Mouse (Mus musculus) thymus, postnatal 36 days (tissue): Measurements from ENCODE around the gene Rad23a.

Experiments used
- DNase-seq, 2 experiments: peaks; one replicate each; pipeline ENCODE4 v3.0.0; 2022; ENCODE audit warnings: mixed read lengths in 2 of 2

Rad23a gene

GRCm38 (mm10) chr8:84813059-84813458 lies 27.4 kb downstream of the Rad23a start:
- peak; percentile 72 to 76 for DNase-seq

- DNase-seq, result no peak
These were observed 29.2 kb downstream of the Rad23a start for GRCm38 (mm10) chr8:84811303-84811702.

DNA sequence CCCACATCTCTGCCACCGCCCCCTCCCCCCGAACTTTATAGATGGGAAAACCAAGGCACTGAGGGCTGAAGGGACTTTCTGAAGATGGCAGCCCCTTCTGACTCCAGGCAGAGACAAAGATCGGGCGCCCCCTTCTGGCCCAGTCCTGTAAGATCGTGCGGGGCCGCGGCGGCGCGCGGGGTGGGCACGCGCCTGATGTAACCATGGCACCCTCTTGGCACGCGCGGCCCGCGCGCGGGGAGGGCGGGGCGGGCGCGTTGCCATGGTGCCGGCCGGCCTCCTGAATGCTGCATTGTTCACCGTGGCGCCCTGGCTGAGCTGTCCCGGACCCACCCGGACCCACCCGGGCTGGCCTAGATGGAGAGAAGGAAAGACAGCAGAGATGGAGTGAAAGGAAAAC lies 29.6 kb downstream of the Rad23a start:
- DNase-seq, result peak; percentile 81 to 82

DNA sequence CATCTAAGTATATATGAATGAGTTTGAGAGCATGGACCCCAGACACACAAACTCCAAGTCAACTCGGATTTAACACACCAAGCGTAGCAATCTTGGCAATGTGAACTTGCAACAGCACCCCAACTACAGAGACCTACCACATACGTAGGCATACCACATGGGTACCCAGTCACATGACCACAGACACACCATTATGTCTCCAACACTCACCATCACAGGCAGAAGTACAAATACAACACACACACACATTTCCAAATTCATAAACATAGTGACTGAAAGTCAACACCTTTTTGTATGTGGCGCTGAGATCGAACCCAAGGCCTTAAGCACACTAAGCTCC lies 30.6 kb downstream of the Rad23a start:
- no peak for DNase-seq

- DNase-seq, result no peak
These were observed 31.1 kb downstream of the Rad23a start for GRCm38 (mm10) chr8:84809109-84809940.

DNA sequence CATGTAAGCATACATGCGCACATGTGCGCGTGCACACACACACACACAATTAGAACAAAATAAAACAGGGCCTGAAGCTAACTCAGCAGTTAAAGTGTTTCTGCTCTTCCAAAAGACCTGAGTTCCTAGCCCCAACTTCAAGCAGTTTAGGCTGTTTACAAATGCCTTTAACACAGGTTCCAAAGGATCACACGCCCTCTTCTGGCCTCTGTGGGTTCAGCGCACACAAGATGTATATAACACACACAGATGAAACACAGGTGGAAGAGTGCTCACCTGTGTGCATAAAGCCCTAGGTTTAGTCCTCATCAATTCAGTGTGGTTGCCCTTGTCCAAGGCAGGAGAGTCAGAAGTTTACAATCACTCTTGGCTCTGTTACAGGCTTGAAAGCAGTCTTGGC lies 34.4 kb downstream of the Rad23a start:
- DNase-seq, result no peak

GRCm38 (mm10) chr8:84799999-84800831 lies 40.2 kb downstream of the Rad23a start, which contains the start of gene Nfix:
Nfix (minus strand) TSS chr8:84800344.
- DNase-seq, result peak; percentile 49 to 54

DNA sequence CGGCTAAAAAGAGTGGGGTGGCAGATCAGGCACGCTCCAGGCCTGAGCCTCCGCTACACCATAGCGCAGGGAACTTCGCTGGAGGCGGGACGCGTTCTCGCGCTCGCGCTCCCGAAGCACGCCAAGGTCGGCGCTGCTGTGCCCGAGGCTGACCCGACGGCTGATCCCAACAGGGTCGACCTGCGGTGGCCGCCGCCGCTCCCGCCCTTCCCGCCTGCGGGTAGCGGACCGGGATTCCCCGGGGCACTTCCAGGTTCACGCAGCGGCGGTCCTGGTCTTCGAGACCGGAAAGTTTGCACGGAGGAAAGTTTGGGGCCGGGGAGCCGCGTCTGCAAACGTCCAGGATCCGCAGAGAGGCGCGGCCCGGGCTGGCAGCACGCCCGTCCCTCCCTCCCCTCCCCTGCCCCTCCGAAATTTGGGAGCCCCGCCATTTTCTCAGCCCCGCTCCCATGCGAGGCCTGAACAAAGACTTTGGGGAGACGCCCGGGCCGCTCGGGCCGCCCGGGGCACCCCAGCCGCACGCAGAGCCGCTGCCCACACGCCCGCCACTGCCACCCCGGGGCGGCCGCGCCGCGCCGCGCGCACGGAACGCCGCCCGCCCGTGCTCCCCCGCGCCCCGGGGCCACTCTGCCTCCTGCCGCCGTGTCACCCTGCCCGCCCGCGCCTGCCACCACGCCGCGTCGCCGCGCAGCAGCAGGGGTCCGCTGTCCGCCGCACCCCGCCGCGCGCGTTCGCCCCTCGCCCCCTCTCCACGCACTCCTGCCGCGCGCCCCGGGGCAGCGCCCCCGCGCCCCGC lies 41.1 kb downstream of the Rad23a start:
- DNase-seq, result peak; percentile 26

- no peak for DNase-seq
These were observed 41.9 kb downstream of the Rad23a start for GRCm38 (mm10) chr8:84798446-84799135.

GRCm38 (mm10) chr8:84797971-84798370 lies 42.5 kb downstream of the Rad23a start:
- no peak for DNase-seq

DNA sequence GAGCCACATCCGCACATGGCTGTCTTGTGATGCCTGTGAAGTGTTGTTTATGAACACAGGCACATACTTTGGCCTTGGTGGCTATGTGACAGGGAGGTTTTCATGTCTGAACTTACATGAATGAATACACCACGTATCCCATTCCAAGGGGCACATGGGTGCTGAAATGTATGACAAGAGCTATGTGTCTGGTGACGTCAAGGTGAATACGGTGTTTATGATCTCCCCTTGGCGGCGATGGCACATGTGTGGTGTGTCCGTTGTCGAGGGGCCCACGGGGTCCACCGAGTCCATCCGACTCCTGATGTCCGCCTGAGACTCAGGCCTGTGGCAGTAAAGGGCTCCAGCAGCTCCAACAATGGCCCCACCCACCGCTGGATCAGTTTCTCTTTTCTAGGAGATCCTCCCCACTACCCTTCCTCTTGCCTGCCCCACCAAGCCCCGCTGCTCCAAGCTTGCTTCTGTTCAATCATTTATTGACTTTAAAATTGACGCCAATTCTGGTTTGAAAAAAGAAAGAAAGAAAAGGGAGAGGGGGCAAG lies 43.1 kb downstream of the Rad23a start:
- no peak for DNase-seq

GRCm38 (mm10) chr8:84794486-84794885 lies 46.0 kb downstream of the Rad23a start:
- DNase-seq, result no peak

DNA sequence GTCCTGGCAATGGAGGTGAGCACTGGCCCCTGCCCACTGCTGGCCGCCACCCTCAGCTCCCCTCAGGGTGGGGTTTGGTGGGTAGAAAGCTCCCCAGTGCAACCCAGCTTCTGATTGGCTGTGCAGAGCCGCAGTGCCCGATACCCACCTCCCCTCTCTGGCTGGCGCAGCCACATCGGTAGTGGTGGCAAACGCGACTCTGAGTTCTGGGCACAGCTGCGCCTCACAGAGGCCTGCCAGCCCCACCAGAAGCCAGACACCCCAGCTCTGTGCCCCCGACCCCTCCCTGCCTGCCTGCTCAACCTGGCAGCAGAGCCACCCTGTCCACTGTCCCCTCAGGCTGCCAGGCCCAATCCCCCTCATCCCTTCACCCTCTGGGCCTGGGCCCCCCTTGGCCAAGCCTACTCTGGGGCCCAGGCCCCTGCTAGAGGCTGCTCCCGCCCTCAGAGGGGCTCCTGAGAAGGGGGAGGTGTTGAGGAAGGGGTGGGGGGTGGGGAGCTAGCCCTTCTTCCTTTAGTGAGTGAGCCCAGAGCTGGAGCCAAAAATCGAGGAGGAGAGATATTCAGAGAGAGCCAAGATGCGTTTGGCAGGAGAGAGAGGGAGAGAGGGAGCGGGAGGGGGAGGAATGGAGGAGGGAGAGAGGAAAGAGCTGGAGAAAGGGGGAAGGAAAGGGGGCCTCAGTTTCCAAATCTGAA lies 46.5 kb downstream of the Rad23a start:
- DNase-seq, result no peak

DNA sequence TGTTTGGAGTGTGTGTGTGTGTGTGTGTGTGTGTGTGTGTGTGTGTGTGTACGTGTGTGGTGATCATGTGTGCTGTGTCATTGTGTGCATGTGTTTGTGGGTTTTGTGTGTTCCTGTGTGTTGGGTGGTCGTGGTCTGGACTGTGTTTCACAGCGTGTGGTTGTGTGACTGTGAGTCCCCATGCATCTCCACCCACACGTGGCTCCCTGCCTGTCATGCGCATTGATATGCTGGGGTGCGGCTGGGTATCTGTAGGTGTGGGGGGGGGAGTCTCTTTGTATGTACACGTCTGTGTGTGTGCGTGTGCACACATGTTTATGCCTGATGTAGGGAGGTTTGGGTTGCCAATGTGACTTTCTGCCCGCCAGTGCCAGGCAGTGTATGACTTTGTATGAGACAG lies 47.3 kb downstream of the Rad23a start:
- DNase-seq, result no peak

- no peak for DNase-seq
These were observed 48.0 kb downstream of the Rad23a start for GRCm38 (mm10) chr8:84792429-84792947.

DNA sequence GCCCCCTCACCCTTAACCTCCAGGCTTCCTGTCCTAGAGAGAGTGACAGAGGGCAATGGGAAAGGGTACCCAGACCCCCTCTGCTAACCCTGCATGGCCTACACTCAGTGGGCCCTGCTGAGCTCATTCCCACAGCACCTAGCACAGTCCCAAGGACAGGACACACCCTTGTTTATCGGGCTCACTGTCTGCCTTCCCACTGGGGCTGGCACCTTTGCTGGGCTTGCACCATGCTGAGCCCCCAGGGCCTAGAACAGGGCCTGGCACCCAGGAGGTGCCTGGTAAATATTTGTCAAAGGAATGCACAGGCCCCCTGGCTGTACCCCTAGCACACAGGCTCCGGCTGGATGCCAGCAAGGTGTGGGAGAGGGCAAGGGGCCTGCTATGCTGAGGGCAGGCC lies 49.9 kb downstream of the Rad23a start:
- no peak for DNase-seq

- no peak for DNase-seq
These were observed 50.5 kb downstream of the Rad23a start for GRCm38 (mm10) chr8:84789855-84790486.

GRCm38 (mm10) chr8:84789345-84789744 lies 51.1 kb downstream of the Rad23a start:
- no peak for DNase-seq

DNA sequence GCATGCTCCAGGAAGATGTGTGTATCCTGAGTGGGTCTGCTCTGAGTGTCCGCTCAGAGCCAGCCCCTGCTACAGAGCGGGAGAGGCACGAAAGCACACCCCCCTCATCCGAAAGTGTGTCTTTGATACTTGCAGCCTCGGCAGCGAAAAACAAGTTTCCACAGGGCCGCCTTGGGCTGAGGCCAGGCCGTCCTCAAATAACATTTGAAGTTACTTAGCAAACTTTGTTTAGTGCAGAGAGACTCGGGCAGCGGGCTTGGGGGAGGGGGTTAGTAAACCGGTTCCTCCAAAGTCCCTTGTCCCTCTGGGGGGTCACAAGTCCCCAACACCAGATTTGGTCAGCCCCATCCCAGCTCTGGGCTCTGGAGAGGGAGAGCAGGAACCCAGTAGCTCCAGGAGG lies 51.6 kb downstream of the Rad23a start:
- no peak for DNase-seq

- DNase-seq, result no peak
These were observed 52.8 kb downstream of the Rad23a start for GRCm38 (mm10) chr8:84787523-84788302.
